Mouse (Mus musculus) hindbrain, embryonic 11.5 days (tissue): ENCODE measurements around the gene Gm5431. TPM values are rescaled to one million over a fixed set of nuclear protein-coding genes. Genes with fewer than 3 reads are reported as not detected.
"Not testable (repeated sequence)": the region's sequence is repeated elsewhere in the genome, so short reads cannot be mapped to it uniquely, and the experiment has no call there.

Experiments
- ATAC-seq: fragments of 200-750 bp; cut with Nextera tagmentation; 2 replicates; pipeline ENCODE4 v1.8.0; 2017; ENCODE audit warnings: mild to moderate bottlenecking, moderate TSS enrichment, moderate library complexity; ENCODE audit not compliant: low FRiP score
- DNase-seq: peaks from one replicate; pipeline ENCODE4 v3.0.0-alpha.2; 2015; ENCODE audit warnings: low spot score
- H3K27ac ChIP-seq: fragments of 300-500 bp; sonication (generic); 2 replicates; pipeline ENCODE4 v1.5.1; 2014; ENCODE audit warnings: mild to moderate bottlenecking, low read depth, low read length
- H3K27me3 ChIP-seq: fragments of 300-500 bp; sonication (generic); 2 replicates; pipeline ENCODE4 v1.6.1; 2014; ENCODE audit warnings: mild to moderate bottlenecking, low read length, moderate library complexity, mixed read lengths; ENCODE audit not compliant: control insufficient read depth, insufficient read depth
- H3K36me3 ChIP-seq: fragments of 300-500 bp; sonication (generic); 2 replicates; pipeline ENCODE4 v1.6.1; 2014; ENCODE audit warnings: mild to moderate bottlenecking, low read length, moderate library complexity, mixed read lengths; ENCODE audit not compliant: control insufficient read depth, insufficient read depth
- H3K4me1 ChIP-seq: fragments of 300-500 bp; sonication (generic); replicated peaks from 2 replicates; pipeline ENCODE4 v1.6.1; 2014; ENCODE audit warnings: low read length, mixed read lengths; ENCODE audit not compliant: control insufficient read depth, insufficient read depth
- H3K4me2 ChIP-seq: fragments of 300-500 bp; sonication (generic); replicated peaks from 2 replicates; pipeline ENCODE4 v1.6.1; 2014; ENCODE audit warnings: mild to moderate bottlenecking, low read depth, low read length
- H3K4me3 ChIP-seq: fragments of 300-500 bp; sonication (generic); 2 replicates; pipeline ENCODE4 v1.5.1; 2014; ENCODE audit warnings: low read depth, low read length
- H3K9ac ChIP-seq: fragments of 300-500 bp; sonication (generic); 2 replicates; pipeline ENCODE4 v1.6.1; 2014; ENCODE audit warnings: low read depth, low read length
- H3K9me3 ChIP-seq: fragments of 300-500 bp; sonication (generic); 2 replicates; pipeline ENCODE4 v1.6.1; 2016; ENCODE audit warnings: low read length; ENCODE audit not compliant: control insufficient read depth
- WGBS: fragments of 180-500 bp; shearing (Covaris S2); extraction: QIAGEN DNeasy Blood & Tissue Kit; methylation state at CpG from one replicate; pipeline ENCODE4 v1.1.7; 2014; 5-methylcytosine and 5-hydroxymethylcytosine counted together
- polyA plus RNA-seq: library from polyadenylated mRNA; unstranded; fragments of >200 nt; fragmentation: Nextera tagmentation; extraction: Ambion mirVana; gene quantifications from 2 replicates; pipeline ENCODE4 v1.2.1, GENCODE M21; 2014

The Gm5431 gene
- polyA plus RNA-seq, 1 experiment from 2014 or later = 0.26 TPM

- not testable (repeated sequence) for ATAC-seq, H3K9ac ChIP-seq, H3K27me3 ChIP-seq, H3K4me3 ChIP-seq, H3K4me1 ChIP-seq, H3K36me3 ChIP-seq, DNase-seq, H3K4me2 ChIP-seq, H3K27ac ChIP-seq, H3K9me3 ChIP-seq
- WGBS = 78% methylated on average over 2 of the region's 2 CpGs
Observed at GRCm38 (mm10) chr11:48846362-48846761, 55.7 kb downstream of the Gm5431 start.

DNA sequence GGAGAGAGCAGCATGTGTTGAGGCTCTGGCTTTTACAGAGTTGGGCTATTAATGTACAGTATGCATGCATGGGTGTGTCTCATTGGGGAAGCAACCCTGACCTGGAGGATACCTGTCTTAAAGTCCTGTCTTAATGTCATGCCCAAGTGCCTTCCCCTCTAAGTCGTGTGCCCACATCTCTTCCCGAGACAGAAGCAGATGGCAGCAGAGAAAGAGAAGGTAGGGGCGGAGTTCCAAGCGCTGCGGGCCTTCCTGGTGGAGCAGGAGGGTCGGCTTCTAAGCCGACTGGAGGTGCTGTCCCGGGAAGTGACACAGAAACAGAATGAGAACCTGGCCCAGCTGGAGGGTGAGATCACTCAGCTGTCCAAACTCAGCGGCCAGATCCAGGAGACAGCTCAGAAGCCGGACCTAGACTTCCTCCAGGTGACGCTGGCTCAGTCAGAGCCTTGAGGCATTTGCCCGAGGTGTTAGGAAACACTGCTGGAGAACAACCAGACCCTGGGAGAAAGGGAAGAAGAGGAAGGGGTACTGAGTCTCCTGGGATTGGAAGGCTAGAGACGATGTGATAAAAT lies 56.7 kb downstream of the Gm5431 start:
- no peak overlapping the region for H3K27ac ChIP-seq
- no peak overlapping the region for H3K4me3 ChIP-seq
- no peaks in the 10 kb centered on the region for H3K4me1 ChIP-seq
- H3K27me3 ChIP-seq = peaks cover 2% of the 10 kb centered on the region; the same call in 1 of the 2 replicates
- no peak overlapping the region for H3K9ac ChIP-seq
- H3K4me2 ChIP-seq = no peak overlapping the region
- no peak for ATAC-seq
- no peaks in the 10 kb centered on the region for H3K36me3 ChIP-seq
- no peaks in the 10 kb centered on the region for H3K9me3 ChIP-seq
- 36% methylated on average over 13 of the region's 13 CpGs for WGBS
- no peak for DNase-seq

DNA sequence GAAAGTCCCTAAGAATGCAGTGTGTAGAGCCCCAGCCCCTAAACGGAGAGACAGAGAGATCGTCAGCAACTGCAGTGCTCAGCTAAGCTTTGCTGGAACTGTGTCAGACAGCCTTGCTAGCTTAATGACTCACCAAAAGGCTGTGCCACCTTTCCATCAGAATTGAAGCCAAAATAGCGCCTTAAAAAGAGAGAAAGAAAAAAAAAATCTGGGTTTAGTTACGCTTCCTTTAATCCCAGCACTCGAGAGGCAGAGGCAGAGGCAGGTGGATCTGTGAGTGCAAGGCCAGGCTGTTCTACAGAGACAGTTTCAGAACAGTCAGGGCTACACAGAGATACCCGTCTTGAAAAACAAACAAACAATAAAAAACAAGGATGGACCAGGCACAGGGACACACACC lies 57.7 kb downstream of the Gm5431 start:
- ATAC-seq (no peak), DNase-seq (no peak)
- Histone ChIP-seq H3K27ac (no peak overlapping the region), H3K4me2 (no peak overlapping the region), H3K9ac (no peak overlapping the region), H3K27me3 (0 out of 2 replicates have a peak, but pooled peaks cover 2% of the 10 kb centered on the region), H3K36me3 (no peaks in the 10 kb centered on the region), H3K9me3 (no peaks in the 10 kb centered on the region), H3K4me3 (no peak overlapping the region), H3K4me1 (no peaks in the 10 kb centered on the region)
- 75% methylated on average over 6 of the region's 6 CpGs for WGBS

DNA sequence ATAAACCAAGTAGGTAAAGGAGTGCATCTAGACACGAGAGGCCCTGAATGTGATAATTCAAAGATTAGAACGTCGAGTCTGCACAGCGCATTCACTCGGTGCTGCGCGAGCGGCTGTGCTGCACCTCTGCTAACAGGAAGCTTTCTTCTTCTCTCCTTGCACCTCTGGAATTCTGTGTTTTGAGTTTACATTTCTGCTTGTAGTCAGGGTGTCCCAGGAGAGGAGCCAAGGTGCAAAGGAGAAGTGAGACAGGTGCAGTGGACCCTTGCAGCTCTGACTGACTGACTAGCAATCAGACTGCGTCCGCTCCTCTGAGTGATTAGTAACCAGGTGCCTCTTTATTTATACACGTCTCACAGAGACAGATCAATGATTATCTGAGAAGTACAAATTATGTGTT lies 58.8 kb downstream of the Gm5431 start:
- Histone ChIP-seq H3K4me3 (no peak overlapping the region), H3K9ac (no peak overlapping the region), H3K9me3 (no peaks in the 10 kb centered on the region), H3K27ac (no peak overlapping the region), H3K36me3 (no peaks in the 10 kb centered on the region), H3K4me1 (0 out of 2 replicates have a peak, but pooled peaks cover 3% of the 10 kb centered on the region), H3K27me3 (no peaks in the 10 kb centered on the region; the same call in 1 of the 2 replicates), H3K4me2 (no peak overlapping the region)
- DNase-seq (no peak), ATAC-seq (no peak)
- WGBS = 85% methylated on average over 11 of the region's 11 CpGs

- 89% methylated on average over 4 of the region's 4 CpGs for WGBS
- ATAC-seq = no peak
Observed at GRCm38 (mm10) chr11:48842378-48842792, 59.6 kb downstream of the Gm5431 start.

DNA sequence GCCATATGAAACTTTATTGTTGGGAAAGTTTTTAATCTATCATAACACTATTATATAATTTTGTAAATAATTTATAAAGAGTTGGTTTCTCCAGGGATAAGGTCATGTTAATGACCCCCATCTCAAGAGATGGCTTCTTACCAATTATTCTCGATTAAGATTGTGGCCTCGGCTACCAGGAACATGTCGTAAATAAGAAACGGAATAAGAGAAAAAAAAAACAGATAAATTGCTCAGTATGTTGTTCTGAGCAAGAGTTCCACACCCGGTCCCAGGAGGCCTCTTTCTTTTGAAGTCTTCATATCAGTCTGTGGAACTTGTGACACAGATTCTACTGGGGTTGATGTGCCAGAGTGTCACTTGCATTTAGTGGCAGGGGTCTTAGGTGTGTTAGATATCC lies 60.8 kb downstream of the Gm5431 start:
- no peak overlapping the region for H3K4me3 ChIP-seq
- ATAC-seq (no peak), DNase-seq (no peak)
- 84% methylated on average over 5 of the region's 5 CpGs for WGBS
- no peak overlapping the region for H3K4me2 ChIP-seq
- H3K9me3 ChIP-seq = no peaks in the 10 kb centered on the region
- no peak overlapping the region for H3K9ac ChIP-seq
- H3K27ac ChIP-seq = no peak overlapping the region
- 0 out of 2 replicates have a peak, but pooled peaks cover 4% of the 10 kb centered on the region for H3K4me1 ChIP-seq
- H3K36me3 ChIP-seq = no peaks in the 10 kb centered on the region
- peaks cover 3% of the 10 kb centered on the region; the same call in 1 of the 2 replicates for H3K27me3 ChIP-seq

More at GRCm38 (mm10) chr11:48842378-48842792, 59.6 kb downstream of the Gm5431 start:
- no peak overlapping the region for H3K4me3 ChIP-seq
- 0 out of 2 replicates have a peak, but pooled peaks cover 4% of the 10 kb centered on the region for H3K4me1 ChIP-seq
- H3K9ac ChIP-seq = no peak overlapping the region
- H3K9me3 ChIP-seq = no peaks in the 10 kb centered on the region
- H3K36me3 ChIP-seq = no peaks in the 10 kb centered on the region
- H3K27ac ChIP-seq = no peak overlapping the region
- H3K4me2 ChIP-seq = no peak overlapping the region
- H3K27me3 ChIP-seq = no peaks in the 10 kb centered on the region; the same call in 1 of the 2 replicates
- DNase-seq = no peak

DNA sequence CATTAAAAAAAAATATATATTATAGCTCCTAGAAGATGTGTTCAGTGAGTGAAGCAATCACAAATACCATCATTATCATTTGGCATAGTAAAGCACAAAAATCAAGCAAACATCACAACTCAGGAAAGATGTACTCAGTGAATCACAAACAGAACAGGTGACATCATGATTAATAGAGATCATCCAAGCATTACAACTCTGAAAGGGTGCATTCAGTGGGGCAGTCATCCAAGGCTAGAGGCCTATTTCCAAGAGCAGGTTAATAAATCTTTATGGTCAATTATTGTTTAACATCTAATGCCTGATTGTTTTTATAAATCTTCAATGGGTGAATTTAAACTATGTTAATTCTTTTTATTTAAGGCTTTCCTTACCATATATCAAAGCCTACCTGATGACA lies 61.2 kb downstream of the Gm5431 start:
- Histone ChIP-seq H3K36me3 (no peaks in the 10 kb centered on the region), H3K27ac (no peak overlapping the region), H3K4me3 (no peak overlapping the region), H3K27me3 (peaks cover 3% of the 10 kb centered on the region; the same call in 1 of the 2 replicates), H3K4me1 (0 out of 2 replicates have a peak, but pooled peaks cover 4% of the 10 kb centered on the region), H3K4me2 (no peak overlapping the region), H3K9ac (no peak overlapping the region), H3K9me3 (no peaks in the 10 kb centered on the region)
- no peak for ATAC-seq
- no peak for DNase-seq

DNA sequence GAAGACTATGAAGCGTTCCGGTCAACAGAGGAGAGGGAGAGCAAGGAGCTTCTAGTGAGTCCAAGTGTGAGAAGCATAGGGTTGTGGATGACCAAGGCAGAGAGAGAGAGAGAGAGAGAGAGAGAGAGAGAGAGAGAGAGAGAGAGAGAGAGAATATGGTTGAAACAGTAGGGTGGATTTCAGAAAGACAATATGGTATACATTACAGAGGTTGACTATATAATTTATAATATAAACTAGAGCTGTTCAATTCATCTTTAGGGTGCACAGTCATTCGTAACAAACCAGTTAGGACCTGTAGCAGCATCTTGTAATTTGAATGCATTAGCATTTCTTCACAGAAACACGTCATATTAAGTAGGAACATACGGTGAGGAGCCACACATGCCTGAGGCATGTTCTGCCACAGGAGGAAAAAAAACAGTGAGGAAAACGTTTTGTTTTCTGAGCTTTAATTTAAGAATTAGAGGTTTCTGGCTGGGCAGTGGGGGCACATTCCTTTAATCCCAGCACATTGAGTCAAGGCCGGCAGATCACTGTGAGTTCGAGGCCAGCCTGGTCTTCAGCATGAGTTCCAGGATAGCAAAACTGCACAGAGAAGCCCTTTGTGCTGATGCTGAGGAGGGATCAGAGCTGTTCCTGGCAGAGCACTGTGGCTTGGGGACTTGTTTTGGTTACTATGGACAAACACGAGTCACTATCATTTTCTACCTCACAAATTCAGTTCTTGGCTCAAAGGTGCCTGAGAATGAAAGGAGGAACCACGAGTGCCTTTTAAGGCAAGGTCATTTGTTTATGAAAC lies 62.9 kb downstream of the Gm5431 start:
- 75% methylated on average over 10 of the region's 10 CpGs for WGBS
- Histone ChIP-seq H3K4me1 (0 out of 2 replicates have a peak, but pooled peaks cover 4% of the 10 kb centered on the region), H3K27ac (no peak overlapping the region), H3K36me3 (no peaks in the 10 kb centered on the region), H3K9ac (no peak overlapping the region), H3K9me3 (no peaks in the 10 kb centered on the region), H3K27me3 (peaks cover 5% of the 10 kb centered on the region; the same call in 1 of the 2 replicates), H3K4me3 (peak overlapping the region; percentile 77; the same call in 1 of the 2 replicates), H3K4me2 (peak overlapping the region; percentile 94; the same call in 1 of the 2 replicates)
- ATAC-seq (no peak), DNase-seq (no peak)
